Mouse (Mus musculus): ENCODE measurements around the gene Zfp408.
"Not testable (repeated sequence)": the region's sequence is repeated elsewhere in the genome, so short reads cannot be mapped to it uniquely, and the experiment has no call there.

Gene Zfp408

DNA sequence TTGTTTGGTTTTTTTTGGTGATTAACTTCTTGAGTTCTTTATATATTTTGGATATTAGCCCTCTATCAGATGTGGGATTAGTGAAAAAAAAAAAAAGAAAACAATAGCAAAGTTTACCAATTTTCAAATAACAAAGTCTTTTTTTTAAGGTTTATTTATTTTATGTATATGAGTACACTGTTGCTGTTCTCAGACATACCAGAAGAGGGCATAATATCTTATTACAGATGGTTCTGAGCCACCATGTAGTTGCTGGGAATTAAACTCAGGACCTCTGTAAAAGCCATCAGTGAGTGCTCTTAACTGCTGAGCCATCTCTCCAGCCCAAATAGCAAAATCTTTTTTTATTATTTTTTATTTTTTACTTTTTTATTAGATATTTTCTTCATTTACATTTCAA is 40.2 kb downstream of the Zfp408 start:
- DNase-seq (ENCODE audit: low spot score in 2 of 2): not testable (repeated sequence)

DNA sequence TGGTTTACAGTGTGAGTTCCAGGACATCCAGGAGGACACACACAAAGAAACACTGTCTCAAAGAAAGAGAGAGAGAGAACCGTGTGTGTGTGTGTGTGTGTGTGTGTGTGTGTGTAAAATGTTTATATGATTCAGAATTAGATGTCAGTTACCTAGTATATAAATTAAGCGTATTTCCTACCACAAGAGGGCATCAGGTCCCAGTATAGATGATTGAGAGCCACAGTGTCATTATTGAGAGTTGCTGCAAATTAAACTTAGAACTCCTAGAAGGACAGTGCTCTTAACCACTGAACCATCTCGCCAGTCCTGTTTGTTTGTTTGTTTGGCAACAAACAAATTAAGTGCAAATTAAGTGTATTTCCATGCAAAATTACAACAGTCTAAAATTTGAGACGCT is 47.2 kb downstream of the Zfp408 start:
- no peak for DNase-seq (ENCODE audit: low spot score in 2 of 2)

DNA sequence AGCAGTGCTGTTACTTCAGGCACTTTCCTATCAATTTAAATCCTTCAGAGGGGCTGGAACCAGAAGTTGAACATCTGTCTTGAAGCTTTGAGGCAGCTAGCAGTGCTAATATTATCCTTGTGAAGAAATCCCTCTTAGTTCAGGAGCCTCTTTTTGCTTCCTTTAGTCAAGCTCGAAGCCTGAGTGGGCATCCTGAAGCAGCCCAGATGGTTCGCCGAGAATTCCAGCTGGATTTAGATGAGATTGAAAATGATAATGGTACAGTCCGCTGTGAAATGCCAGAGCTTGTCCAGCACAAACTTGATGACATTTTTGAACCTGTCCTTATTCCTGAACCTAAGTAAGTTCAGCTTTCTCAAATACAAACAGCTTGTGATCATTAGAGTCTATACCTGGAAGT is 49.1 kb downstream of the Zfp408 start:
- no peak for DNase-seq (ENCODE audit: low spot score in 2 of 2)
